In genomic region chr11:3348576-3349342, GRCm38 (mm10) we compare ENCODE assay signal across 8 mouse cellular contexts. TPM values are rescaled to one million over a fixed set of nuclear protein-coding genes. Genes with fewer than 3 reads are reported as not detected.
A peak's percentile ranks its signal among the peaks of the same experiment; 100 is the strongest.
DNase-seq lines count a peak whose midpoint lies in the region; ATAC-seq and TF ChIP-seq lines count a peak whose summit lies in the region.

No protein-coding gene starts in this region.

- ATAC-seq in intestine, embryonic 15.5 days, result peak; percentile 53

- no peak overlapping the region for H3K4me3 ChIP-seq in cerebellum, adult 2 months (replicated peaks; ENCODE audit: insufficient read depth, low read depth, low read length)
- H3K4me3 ChIP-seq in spleen, adult 2 months (ENCODE audit: extremely low read depth, insufficient read depth, insufficient read length), result no peak overlapping the region
- no peak overlapping the region for H3K4me3 ChIP-seq in intestine, embryonic 15.5 days (replicated peaks)

- WGBS in cerebellum, adult 2 months, result 49% methylated on average over 6 of the region's 6 CpGs
- WGBS in spleen, adult 2 months, result 70% methylated on average over 6 of the region's 6 CpGs
- 28% methylated on average over 6 of the region's 6 CpGs for WGBS in intestine, embryonic 15.5 days

- peaks cover 17% of the 10 kb centered on the region for H3K36me3 ChIP-seq in spleen, adult 2 months (ENCODE audit: control insufficient read depth, insufficient read depth, low read length)
- peaks cover 32% of the 10 kb centered on the region for H3K36me3 ChIP-seq in intestine, embryonic 15.5 days

- H3K27ac ChIP-seq in cerebellum, adult 2 months (ENCODE audit: insufficient read depth, low read length), result no peak overlapping the region
- H3K27ac ChIP-seq in spleen, adult 2 months (ENCODE audit: insufficient read depth, low read length), result peak overlapping the region; percentile 14; the same call in 1 of the 2 replicates
- H3K27ac ChIP-seq in intestine, embryonic 15.5 days, result 0 out of 2 replicates have a peak overlapping the region, but pooled peaks have one; percentile 3

- H3K9ac ChIP-seq in intestine, embryonic 15.5 days, result no peak overlapping the region

- TF ChIP-seq POLR2A in cerebellum, adult 2 months (IDR thresholded peaks at IDR 0.05; ENCODE audit: borderline replicate concordance, insufficient read depth, low read length), result no peak
- no peak for TF ChIP-seq POLR2A in spleen, adult 2 months (IDR thresholded peaks at IDR 0.05; ENCODE audit: low read depth, low read length)

- H3K4me2 ChIP-seq in intestine, embryonic 15.5 days (replicated peaks), result no peak overlapping the region

- H3K4me1 ChIP-seq in cerebellum, adult 2 months (ENCODE audit: control insufficient read depth, insufficient read depth, low read length), result peaks cover 11% of the 10 kb centered on the region
- peaks cover 5% of the 10 kb centered on the region; the same call in 1 of the 2 replicates for H3K4me1 ChIP-seq in spleen, adult 2 months (ENCODE audit: control insufficient read depth, insufficient read depth, insufficient read length)
- H3K4me1 ChIP-seq in intestine, embryonic 15.5 days (replicated peaks), result peaks cover 19% of the 10 kb centered on the region

- DNase-seq in cerebellum, adult 11-12 months, result peak; percentile 61
- DNase-seq in cerebellum, adult 2 months, result no peak
- no peak for DNase-seq in spleen, adult 2 months (ENCODE audit: low read depth in 1 of 2, low spot score in 2 of 2)
- DNase-seq in spleen, adult 18-20 months, result no peak
- peak; percentile 60 to 71 for DNase-seq in lung, postnatal 4 days
- DNase-seq in spleen, postnatal 4 days (ENCODE audit: low spot score in 2 of 2), result no peak
- no peak for DNase-seq in layer of hippocampus, postnatal 25 days (ENCODE audit: extremely low spot score in 1 of 2, low spot score in 1 of 2)

- H3K27me3 ChIP-seq in cerebellum, adult 2 months (ENCODE audit: control insufficient read depth, insufficient read depth, low read length), result no peaks in the 10 kb centered on the region
- no peaks in the 10 kb centered on the region for H3K27me3 ChIP-seq in spleen, adult 2 months (ENCODE audit: control insufficient read depth, insufficient read depth, low read length)
- no peaks in the 10 kb centered on the region for H3K27me3 ChIP-seq in intestine, embryonic 15.5 days (replicated peaks)

- no peak for TF ChIP-seq CTCF in cerebellum, adult 2 months (IDR thresholded peaks at IDR 0.05; ENCODE audit: borderline replicate concordance, insufficient read depth, low read depth, low read length)
- no peak for TF ChIP-seq CTCF in spleen, adult 2 months (IDR thresholded peaks at IDR 0.05; ENCODE audit: extremely low read depth, insufficient read depth, insufficient read length, insufficient replicate concordance)

- H3K9me3 ChIP-seq in intestine, embryonic 15.5 days, result no peaks in the 10 kb centered on the region

RNA-seq across cellular contexts. Expression of gene Pik3ip1, which starts 18.6 kb away (rescaled TPM):
- 68.2 and 76.1 TPM in 2 replicates for polyA plus RNA-seq in cerebellum, adult 2 months (2012; rRNA removed)
- 43.6 and 58.5 TPM in 2 replicates for polyA plus RNA-seq in spleen, adult 2 months (2012; rRNA removed)
- 8.5 and 8.7 TPM in 2 replicates for polyA plus RNA-seq in intestine, embryonic 15.5 days (2015; fragmentation: Nextera tagmentation; extraction: Ambion mirVana)
- 10 to 100 TPM; 29.1 to 38.2 TPM for total RNA-seq in layer of hippocampus, postnatal 25 days (2021)

Comparison
In these comparisons a context has a peak if more than half of its experiments do, and no peak if none do; other contexts are left out.
1. DNase-seq: peak in cerebellum, adult 11-12 months (single experiment) and lung, postnatal 4 days (2 of 2); none in cerebellum, adult 2 months (0 of 2), spleen, adult 2 months (0 of 2), spleen, adult 18-20 months (0 of 2), spleen, postnatal 4 days (0 of 2) and layer of hippocampus, postnatal 25 days (0 of 2).